Mouse (Mus musculus): ENCODE data around the gene Ces1e.
"Not testable (repeated sequence)": the region's sequence is repeated elsewhere in the genome, so short reads cannot be mapped to it uniquely, and the experiment has no call there.

Gene Ces1e

GRCm38 (mm10) chr8:93229446-93229845 is at the start of gene Ces1e:
Gene Ces1e (minus strand): TSS chr8:93229619.
- no peak for DNase-seq

- DNase-seq = no peak
These were observed 48.9 kb upstream of the Ces1e start for GRCm38 (mm10) chr8:93278176-93278805.

DNA sequence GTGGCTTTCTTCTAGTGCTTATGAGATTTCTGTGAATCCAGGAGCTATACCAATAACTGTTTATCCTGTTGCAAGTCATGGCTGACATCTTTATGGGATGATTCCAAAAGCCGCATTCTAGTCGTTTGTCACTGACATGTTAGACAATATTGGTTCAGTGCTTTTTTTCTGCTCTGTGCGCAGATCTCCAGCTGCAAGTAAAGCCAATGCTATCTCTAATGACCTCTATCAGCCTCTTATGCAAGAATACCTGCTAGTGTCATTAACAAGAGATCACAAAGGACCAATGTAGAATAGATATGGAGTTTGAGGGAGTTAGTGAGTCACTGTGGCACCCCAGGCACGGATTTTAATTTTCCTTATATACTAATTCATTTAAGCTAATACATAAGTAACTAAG is 45.2 kb upstream of the Ces1e start:
- DNase-seq = no peak

- DNase-seq = no peak
These were observed 43.9 kb upstream of the Ces1e start for GRCm38 (mm10) chr8:93273321-93273720.

DNA sequence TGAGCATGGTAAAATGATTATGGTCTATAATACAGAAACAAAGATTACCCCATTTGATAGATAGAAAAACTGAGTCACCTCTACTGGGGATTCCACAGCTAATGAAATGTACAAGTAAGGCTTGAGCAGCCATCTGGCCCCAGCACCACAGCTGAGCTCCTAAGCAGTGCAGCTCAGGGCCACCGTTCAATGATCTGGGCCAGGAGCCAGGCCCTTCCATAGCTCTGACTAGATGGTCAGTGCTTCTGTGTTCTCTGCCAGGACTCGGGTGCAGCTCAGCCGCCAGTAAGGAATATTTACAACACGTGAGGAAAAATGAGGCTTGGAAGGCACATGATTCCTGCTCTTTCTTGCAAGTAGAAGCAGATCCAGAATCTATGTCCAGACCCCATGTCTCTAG is 43.3 kb upstream of the Ces1e start:
- peak; percentile 34 for DNase-seq

DNA sequence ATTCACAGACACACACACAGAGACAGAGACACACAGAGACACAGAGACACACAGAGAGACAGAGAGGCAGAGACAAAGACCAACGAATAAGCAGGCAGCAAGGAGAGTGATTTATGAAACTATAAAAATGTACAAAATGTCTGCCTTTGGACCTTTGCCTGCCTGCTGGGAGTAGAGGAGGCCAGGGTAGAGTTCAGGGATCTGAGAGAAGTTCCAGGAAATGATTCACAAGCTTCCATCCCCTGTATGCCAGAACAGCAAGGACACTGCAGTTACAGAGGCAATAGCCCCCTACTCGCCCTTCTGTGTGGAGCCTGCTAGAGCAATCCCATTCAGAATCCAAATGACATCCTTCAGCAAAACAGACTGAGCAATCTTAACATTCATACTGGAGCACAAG is 32.0 kb upstream of the Ces1e start:
- DNase-seq = peak; percentile 12

DNA sequence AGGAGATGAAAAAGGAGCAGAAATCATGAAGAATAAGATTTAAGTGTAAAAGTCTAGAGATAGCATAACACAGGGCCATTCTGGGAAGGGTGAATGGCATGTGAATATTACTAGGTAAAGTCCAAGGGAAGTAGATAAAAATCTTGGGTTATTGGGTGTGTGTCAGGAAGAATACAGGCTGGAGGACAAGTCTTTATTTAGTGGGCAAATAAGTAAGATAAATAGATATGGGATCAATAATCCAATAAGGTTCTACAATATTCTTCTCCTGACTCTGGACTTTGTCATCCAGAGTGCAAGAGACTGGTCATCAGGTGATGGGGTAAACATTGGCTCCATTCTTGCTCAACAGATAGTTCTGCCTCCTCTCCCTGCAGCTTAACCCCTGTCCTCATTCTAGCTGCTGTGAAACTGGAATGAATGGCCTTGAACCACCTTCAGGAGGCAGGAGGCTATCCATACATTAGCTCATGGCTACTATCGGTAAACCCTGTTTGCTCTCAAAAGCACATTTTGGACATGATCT is 23.0 kb upstream of the Ces1e start:
- no peak for DNase-seq

GRCm38 (mm10) chr8:93246057-93246456 is 16.6 kb upstream of the Ces1e start:
- DNase-seq = no peak

GRCm38 (mm10) chr8:93239884-93240283 is 10.5 kb upstream of the Ces1e start:
- no peak for DNase-seq

- no peak for DNase-seq
These were observed 6.3 kb upstream of the Ces1e start for GRCm38 (mm10) chr8:93235681-93236080.

- DNase-seq = no peak
These were observed 5.3 kb upstream of the Ces1e start for GRCm38 (mm10) chr8:93234706-93235105.

DNA sequence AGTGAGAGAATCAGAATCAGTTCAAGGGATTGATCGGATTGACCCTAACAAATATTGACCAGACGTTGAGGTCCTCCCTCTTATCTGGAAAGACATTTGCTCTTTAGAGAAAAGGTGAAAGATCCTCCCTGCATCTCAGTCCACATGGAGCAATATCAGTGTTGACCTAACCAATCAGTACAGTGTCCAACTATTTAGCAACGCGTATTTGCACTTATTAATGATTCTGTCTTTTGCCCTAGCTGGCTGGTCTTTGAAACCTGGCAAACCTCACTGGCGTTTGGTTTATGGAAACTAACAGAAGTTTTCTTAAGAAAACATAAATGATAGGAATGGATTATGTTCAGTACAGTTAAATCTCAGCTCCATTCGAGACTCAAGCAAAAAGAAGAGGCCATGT is 4.6 kb upstream of the Ces1e start:
- DNase-seq = no peak

GRCm38 (mm10) chr8:93228673-93229370 is 597 bp downstream of the Ces1e start:
- DNase-seq = peak; percentile 15

DNA sequence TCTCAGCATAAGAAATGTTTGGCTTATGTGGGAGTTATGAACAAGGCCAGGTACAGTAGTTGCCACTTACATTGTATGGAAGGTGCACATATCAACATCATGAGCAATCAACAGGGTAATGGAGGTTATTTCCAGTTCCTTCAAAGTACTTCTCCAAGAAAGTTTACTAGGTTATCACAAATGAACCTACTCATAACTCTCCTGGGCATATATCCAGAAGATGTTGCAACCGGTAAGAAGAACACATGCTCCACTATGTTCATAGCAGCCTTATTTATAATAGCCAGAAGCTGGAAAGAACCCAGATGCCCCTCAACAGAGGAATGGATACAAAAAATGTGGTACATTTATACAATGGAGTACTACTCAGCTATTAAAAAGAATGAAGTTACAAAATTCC is 2.9 kb downstream of the Ces1e start:
- not testable (repeated sequence) for DNase-seq

- DNase-seq = no peak
These were observed 7.5 kb downstream of the Ces1e start for GRCm38 (mm10) chr8:93221896-93222295.

- DNase-seq = no peak
These were observed 11.6 kb downstream of the Ces1e start for GRCm38 (mm10) chr8:93217867-93218266.

DNA sequence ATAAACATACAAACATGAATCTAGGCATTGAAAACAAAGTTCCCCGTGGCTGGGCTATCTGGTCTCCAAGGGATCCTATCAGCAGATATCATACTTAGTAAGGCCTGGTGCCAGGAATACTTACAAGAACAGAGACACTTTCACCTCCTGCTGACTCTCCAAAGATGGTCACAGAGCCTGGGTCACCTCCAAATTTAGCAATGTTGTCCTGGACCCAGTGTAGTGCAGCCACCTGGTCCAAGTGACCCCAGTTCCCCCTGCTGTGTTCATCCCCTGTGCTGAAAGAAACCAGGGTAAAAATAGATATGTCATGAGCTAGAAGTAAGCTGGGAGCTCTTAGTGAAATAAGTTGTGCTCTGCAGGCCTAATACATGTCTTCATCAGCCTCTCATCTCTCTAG is 12.0 kb downstream of the Ces1e start:
- DNase-seq = no peak

DNA sequence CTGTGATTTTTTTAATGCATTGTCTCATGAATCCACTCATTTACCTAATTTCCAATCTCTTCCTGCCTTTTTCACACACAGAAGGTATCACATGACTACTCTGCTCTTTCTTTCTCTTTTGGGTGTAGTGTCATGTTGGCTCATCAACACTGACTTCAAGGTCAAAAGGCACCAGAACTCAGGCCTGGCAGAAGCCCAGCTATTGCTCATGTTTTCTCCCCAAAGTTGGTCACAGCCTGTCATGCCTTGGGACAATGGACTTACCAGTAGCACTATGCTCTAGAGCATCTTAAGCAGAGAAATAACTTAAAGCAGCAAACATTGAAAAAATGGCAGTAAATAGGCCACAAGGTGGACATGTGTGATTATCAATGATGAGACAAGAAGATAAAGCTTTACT is 18.3 kb downstream of the Ces1e start:
- DNase-seq = no peak

DNA sequence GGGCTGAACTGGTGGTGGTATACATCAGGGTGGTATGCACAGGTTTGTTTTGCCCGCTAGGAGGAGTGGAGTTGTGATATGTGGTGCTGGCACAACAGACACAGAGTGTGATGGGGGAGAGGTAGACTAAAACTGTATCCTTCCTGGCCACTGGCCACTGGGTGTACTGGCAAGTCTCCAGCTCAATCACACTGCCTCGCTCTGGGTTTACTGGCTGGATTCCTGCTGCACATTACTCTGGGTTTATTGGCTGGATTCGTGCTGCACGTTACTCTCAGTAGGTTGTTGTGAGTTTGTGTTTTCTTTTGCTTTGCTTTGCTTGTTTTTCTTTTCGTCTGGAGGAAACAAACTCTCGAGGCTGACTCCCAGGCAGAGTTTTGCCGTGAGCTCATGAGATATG is 30.3 kb downstream of the Ces1e start:
- not testable (repeated sequence) for DNase-seq

DNA sequence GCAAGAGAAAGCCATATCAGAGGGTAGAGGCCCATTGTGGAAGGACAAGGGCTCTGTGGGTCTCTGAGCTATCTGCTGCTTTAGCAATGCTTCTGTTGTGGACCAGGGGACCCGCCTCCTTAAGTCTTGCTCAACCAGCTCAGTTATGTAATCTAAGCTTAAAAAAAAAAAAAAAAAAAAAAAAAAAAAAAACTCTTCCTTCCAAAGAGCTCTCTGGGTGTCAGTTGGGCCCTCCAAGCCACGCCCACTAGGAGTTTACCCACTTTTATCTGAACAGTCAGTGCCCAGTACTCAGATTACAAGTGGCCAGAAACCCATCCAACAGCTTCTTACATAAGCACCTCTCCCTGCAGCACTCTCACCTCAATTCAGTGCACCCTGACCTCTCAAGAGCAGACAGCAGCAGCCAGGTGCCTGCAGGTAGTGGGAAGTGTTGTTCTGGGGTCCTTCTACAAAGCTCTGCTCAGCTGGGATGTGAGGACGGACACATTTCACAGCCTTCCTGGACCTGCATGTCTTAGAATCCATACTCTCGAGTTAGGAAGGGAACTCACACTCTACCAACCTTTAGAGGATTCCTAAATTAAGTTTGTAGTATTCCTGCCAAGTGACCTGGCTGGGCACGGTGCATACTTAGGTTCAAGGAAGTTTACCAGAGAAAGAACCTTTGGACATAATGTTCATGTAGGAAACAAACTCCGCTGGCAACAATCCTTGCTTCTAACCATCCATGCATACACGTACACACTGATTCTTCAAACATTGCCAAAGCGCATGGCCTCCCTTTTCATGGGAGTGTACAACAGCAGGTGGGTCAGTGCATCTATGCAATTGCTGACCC is 31.5 kb downstream of the Ces1e start, which contains the start of gene Ces1d:
Gene Ces1d (minus strand): TSS at position 154 of the 841 bp plus-strand sequence.
- DNase-seq = peak; percentile 36

- DNase-seq = no peak
These were observed 33.0 kb downstream of the Ces1e start for GRCm38 (mm10) chr8:93196436-93196835.

DNA sequence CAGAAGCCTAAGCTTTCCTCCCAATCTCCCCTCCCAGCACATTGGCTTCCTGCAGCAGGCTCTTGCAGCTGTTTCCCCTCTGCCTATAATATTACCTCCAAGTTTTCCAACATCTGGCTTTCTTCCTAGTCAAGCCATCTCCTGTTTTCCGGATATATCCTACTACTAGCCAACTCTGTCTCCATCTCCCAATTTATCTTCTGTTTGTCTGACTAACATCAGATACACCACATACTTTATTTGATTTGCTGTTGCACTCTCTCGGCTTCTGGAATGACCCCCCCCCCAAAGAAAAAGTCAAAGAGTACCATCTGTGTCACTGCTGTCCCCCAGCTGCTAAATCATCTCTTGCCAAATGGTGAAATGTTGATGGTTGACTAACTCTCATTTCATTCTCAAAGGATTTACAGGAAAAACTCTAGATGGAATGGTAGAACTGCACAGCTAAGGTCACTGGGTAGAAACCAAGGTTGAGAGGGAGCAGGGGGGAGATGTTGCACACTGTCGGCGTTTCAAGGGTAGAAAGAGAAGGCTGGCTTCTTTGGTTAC is 48.8 kb downstream of the Ces1e start:
- DNase-seq = peak; percentile 17

DNA sequence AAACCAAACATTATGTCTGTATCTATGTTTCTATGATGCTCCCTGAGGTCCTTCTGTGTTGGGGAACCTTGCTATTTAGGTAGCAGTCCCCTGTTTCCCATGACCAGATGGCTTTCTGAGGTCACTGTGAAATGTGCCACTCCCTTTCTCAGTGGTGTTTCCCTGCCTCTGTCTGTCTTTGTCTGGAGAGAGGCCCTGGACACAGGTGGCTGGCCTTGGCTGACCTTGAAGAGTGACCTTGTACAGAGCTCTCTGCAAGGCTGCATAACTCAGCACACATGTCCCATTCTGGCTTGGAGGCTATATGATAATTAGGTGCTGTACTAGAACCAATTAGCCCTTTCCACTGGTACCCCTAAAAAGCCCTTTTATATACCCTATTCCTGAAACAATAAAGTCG is 52.8 kb downstream of the Ces1e start:
- DNase-seq = peak; percentile 7

Measured in kidney, postnatal 10 days (tissue).